Comparison of ENCODE assay signal across 32 mouse cellular contexts in genomic region chr3:144252109-144252508, GRCm38 (mm10).
"Had no signal": no experiment of that assay in that cellular context is flagged by ENCODE, and none has a peak within 500 bp of the region (broad histone marks: within the 10 kb centered on the region; RNA-seq: fewer than 3 reads in every experiment).

No protein-coding gene starts in this region.

- H3K4me3 ChIP-seq: left cerebral cortex, adult 2 months; limb, embryonic 10.5 days; limb, embryonic 12.5 days; limb, embryonic 13.5 days; limb, embryonic 15.5 days; liver, embryonic 12.5 days; liver, embryonic 13.5 days; liver, embryonic 15.5 days; lung, embryonic 15.5 days; megakaryocyte, embryonic 14.5 days; midbrain, embryonic 10.5 days; midbrain, embryonic 12.5 days; midbrain, embryonic 13.5 days; midbrain, embryonic 15.5 days; myocyte had no signal

- H3K9me3 ChIP-seq: limb, embryonic 10.5 days; limb, embryonic 12.5 days; limb, embryonic 13.5 days; limb, embryonic 15.5 days; liver, embryonic 13.5 days; liver, embryonic 15.5 days; lung, embryonic 15.5 days; midbrain, embryonic 10.5 days; midbrain, embryonic 12.5 days; midbrain, embryonic 13.5 days; midbrain, embryonic 15.5 days had no signal

- H3K27ac ChIP-seq: left cerebral cortex, adult 2 months; limb, embryonic 10.5 days; limb, embryonic 12.5 days; limb, embryonic 13.5 days; limb, embryonic 15.5 days; liver, embryonic 12.5 days; liver, embryonic 13.5 days; liver, embryonic 14.5 days; liver, embryonic 15.5 days; lung, embryonic 15.5 days; macrophage; midbrain, embryonic 10.5 days; midbrain, embryonic 12.5 days; midbrain, embryonic 13.5 days; midbrain, embryonic 15.5 days had no signal

- H3K36me3 ChIP-seq: limb, embryonic 10.5 days; limb, embryonic 12.5 days; limb, embryonic 13.5 days; limb, embryonic 15.5 days; liver, embryonic 12.5 days; liver, embryonic 13.5 days; liver, embryonic 15.5 days; lung, embryonic 15.5 days; midbrain, embryonic 10.5 days; midbrain, embryonic 12.5 days; midbrain, embryonic 13.5 days; midbrain, embryonic 15.5 days had no signal

- H3K4me2 ChIP-seq: limb, embryonic 12.5 days; limb, embryonic 13.5 days; limb, embryonic 15.5 days; liver, embryonic 11.5 days; liver, embryonic 12.5 days; liver, embryonic 13.5 days; liver, embryonic 15.5 days; lung, embryonic 14.5 days; lung, embryonic 15.5 days; midbrain, embryonic 11.5 days; midbrain, embryonic 12.5 days; midbrain, embryonic 13.5 days; midbrain, embryonic 15.5 days had no signal

- DNase-seq: left cerebral cortex, postnatal 4 days; liver; liver, embryonic 13.5 days; liver, postnatal 0 days; lung, adult 18-20 months; lung, adult 2 months; lung, embryonic 14.5 days; lung, postnatal 10 days; lung, postnatal 14 days; lung, postnatal 36 days; lung, postnatal 4 days; midbrain, embryonic 14.5 days had no signal

- H3K27me3 ChIP-seq: limb, embryonic 12.5 days; limb, embryonic 13.5 days; limb, embryonic 15.5 days; liver, embryonic 12.5 days; liver, embryonic 13.5 days; liver, embryonic 15.5 days; lung, embryonic 15.5 days; megakaryocyte, embryonic 14.5 days; midbrain, embryonic 12.5 days; midbrain, embryonic 13.5 days; midbrain, embryonic 15.5 days had no signal

- H3K9ac ChIP-seq: limb, embryonic 12.5 days; limb, embryonic 13.5 days; limb, embryonic 15.5 days; liver, embryonic 12.5 days; liver, embryonic 13.5 days; liver, embryonic 14.5 days; liver, embryonic 15.5 days; liver, postnatal 0 days; lung, embryonic 14.5 days; lung, embryonic 15.5 days; midbrain, embryonic 12.5 days; midbrain, embryonic 13.5 days; midbrain, embryonic 15.5 days had no signal

- ATAC-seq: liver, embryonic 12.5 days; liver, postnatal 0 days; lung, postnatal 0 days; midbrain, embryonic 13.5 days; midbrain, embryonic 15.5 days; midbrain, embryonic 16.5 days had no signal

- H3K4me1 ChIP-seq: limb, embryonic 15.5 days; liver, embryonic 12.5 days; liver, embryonic 13.5 days; liver, embryonic 15.5 days; megakaryocyte, embryonic 14.5 days; midbrain, embryonic 12.5 days; midbrain, embryonic 13.5 days; midbrain, embryonic 15.5 days had no signal
